Mouse (Mus musculus): ENCODE measurements around the gene Zscan22. TPM values are rescaled to one million over a fixed set of nuclear protein-coding genes. Genes with fewer than 3 reads are reported as not detected.
"Not testable (repeated sequence)": the region's sequence is repeated elsewhere in the genome, so short reads cannot be mapped to it uniquely, and the experiment has no call there.

Gene Zscan22
- total RNA-seq, 2 experiments from 2014 or later: 12.2 to 13.4 TPM

DNA sequence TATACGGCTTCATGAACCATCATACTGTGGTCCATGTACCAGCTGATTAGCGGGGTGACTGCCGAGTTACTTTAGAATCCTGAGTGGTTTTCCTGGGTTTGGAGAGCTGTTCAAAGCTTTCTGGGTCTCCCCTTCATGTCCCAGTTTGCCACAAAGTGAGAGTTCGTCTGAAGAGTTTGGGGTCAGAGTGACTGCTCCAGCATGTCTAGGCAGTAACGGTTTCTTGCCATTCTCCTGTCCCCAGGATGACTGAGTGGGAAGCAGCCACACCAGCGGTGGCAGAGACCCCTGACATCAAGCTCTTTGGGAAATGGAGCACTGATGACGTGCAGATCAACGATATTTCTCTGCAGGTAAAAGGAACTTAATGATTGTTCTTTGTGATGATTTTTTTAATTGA lies 25.1 kb downstream of the Zscan22 start:
- intact Hi-C loops (cut with DNase I): no loop called here
- no peak for DNase-seq (ENCODE audit: low spot score in 2 of 2)

GRCm38 (mm10) chr7:12926316-12926715 lies 28.7 kb downstream of the Zscan22 start:
- intact Hi-C loops (cut with DNase I): no loop called here
- no peak for DNase-seq (ENCODE audit: low spot score in 2 of 2)

GRCm38 (mm10) chr7:12927191-12927680 lies 29.6 kb downstream of the Zscan22 start, which contains the start of gene Rnf225:
Rnf225 (plus strand) TSS chr7:12927416.
- no peak for DNase-seq (ENCODE audit: low spot score in 2 of 2)
- intact Hi-C loops (cut with DNase I): no loop called here

DNA sequence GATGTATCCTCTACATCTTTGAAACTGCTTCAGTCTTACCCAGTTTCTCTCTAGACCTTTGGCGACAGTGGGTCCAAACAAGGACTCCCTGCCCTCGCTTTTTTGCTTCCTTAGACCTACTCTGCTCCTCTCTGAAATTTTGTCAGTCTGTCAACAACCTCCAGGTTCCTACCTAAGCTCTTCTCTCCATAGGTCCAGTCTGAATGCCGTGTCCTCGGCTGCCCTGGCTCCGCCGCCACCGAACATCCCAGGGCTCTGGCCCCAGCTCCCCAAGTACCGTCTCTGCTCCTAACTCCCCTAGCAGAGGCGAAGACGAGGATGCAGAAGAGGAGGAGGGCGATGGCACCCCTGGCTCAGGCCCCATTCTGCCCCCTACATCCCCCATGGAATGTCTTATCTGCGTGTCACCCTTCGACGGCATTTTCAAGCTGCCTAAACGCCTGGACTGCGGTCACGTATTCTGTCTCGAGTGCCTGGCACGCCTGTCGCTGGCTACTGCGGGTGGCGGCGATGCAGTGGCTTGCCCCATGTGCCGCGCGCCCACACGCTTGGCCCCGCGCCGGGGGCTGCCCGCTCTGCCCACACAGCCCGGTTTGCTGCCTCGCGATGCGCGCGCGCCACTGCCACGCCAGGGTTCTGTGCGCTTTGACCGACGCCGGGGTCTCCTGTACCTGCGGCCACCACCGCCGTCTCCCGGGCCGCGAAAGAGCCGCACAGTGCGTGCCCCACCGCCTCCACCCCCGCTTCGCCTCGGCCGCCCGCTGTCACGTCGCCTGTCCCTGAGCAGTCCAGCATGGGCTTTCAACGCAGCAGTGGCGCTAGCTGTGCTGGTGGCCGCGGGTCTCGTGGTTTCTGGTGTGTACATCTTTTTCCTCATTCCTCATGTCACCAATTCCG lies 30.3 kb downstream of the Zscan22 start:
- intact Hi-C loops (cut with DNase I): no loop called here
- DNase-seq (ENCODE audit: low spot score in 2 of 2): peak; percentile 45 to 65

DNA sequence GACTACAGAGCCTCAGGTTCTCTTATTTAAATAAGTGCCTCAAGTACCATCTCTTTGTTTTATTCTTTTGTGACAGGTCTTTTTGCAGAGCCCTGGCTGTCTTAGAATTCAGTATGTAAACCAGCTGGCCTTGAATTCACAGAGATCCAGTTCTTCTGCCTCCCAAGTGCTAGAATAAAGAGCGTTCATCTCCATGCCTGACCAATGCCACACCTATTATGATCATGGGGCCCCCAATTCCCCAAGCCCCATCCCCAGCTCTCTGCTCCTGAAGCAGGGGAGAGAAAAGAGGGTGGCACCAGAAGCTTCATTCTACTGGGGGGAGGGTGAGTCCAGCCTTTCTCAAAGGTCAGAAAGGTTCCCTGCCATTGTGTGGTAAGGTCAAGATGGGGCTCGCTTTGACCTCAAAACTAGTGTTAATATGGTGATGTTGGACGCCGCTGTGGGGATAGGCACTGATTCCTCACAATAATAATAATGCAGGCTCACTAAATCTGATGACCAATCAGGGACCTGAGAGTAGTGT lies 36.1 kb downstream of the Zscan22 start:
- DNase-seq (ENCODE audit: low spot score in 2 of 2): no peak
- intact Hi-C loops (cut with DNase I): no loop called here

DNA sequence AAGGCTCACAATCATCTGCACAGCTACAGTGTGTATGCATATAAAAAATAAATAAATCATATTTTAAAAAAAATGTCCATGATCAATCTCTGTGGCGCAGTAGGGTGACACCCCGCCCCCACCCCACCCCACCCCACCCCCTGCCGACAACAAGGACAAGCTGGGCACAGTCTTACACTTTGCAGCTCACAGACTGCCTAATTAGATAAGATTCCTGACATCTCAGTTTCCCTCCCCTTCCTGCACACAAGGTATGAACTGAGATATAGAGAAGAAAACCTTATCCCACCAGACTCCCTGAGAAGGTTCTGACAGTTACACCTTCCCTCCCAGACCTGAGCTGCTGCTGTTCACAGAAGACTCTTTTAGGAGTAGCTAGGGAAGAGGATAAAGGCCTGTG lies 37.2 kb downstream of the Zscan22 start:
- intact Hi-C loops (cut with DNase I): no loop called here
- DNase-seq (ENCODE audit: low spot score in 2 of 2): no peak

DNA sequence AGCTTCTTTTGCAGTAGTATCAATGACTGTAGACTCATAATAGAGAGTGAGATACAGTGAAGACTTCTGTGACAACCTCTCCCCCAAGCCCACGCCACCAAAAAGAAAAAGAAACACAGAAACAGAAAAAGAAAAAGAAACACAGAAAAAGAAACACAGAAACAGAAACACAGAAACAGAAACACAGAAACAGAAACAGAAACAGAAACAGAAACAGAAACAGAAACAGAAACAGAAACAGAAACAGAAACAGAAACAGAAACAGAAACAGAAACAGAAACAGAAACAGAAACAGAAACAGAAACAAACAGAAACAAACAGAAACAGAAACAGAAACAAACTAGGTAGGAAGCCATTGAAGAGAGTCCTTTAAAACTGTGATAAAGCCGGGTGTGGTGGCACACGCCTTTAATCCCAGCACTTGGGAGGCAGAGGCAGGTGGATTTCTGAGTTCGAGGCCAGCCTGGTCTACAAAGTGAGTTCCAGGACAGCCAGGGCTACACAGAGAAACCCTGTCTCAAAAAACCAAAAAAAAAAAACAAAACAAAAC lies 39.7 kb downstream of the Zscan22 start:
- DNase-seq (ENCODE audit: low spot score in 2 of 2); intact Hi-C loops (cut with DNase I): not testable (repeated sequence)

DNA sequence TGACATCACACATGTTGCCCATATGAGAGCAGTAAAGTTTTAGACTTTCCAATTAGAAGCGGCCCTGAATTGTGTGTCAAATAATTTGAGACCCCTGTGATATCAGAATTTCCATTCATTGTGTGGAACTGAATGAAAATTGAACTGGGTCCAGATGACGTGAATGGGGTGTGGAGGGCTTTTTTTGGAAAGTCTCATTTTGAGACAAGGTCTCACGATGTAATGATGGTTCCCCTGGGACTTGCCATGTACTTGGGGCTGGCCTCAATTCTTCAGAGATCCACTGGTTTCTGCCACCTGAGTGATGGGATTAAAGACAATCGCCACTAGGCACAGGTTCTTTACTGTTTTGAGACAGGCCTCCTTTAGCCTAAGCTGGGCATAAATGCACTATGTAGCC lies 43.0 kb downstream of the Zscan22 start:
- no peak for DNase-seq (ENCODE audit: low spot score in 2 of 2)
- intact Hi-C loops (cut with DNase I): no loop called here

- intact Hi-C loops (cut with DNase I): no loop called here
- DNase-seq (ENCODE audit: low spot score in 2 of 2): no peak
These were observed 45.9 kb downstream of the Zscan22 start for GRCm38 (mm10) chr7:12943488-12943887.

GRCm38 (mm10) chr7:12949032-12949871 lies 51.6 kb downstream of the Zscan22 start:
- intact Hi-C loops (cut with DNase I): no loop called here
- peak; percentile 97 to 98 for DNase-seq (ENCODE audit: low spot score in 2 of 2)

- intact Hi-C loops (cut with DNase I): no loop called here
- DNase-seq (ENCODE audit: low spot score in 2 of 2): no peak
These were observed 52.2 kb downstream of the Zscan22 start for GRCm38 (mm10) chr7:12949872-12950229.

GRCm38 (mm10) chr7:12954896-12955295 lies 57.3 kb downstream of the Zscan22 start:
- intact Hi-C loops (cut with DNase I): no loop called here
- DNase-seq (ENCODE audit: low spot score in 2 of 2): no peak

GRCm38 (mm10) chr7:12957511-12957910 lies 59.9 kb downstream of the Zscan22 start:
- no peak for DNase-seq (ENCODE audit: low spot score in 2 of 2)
- intact Hi-C loops (cut with DNase I): no loop called here

Other genes starting within 250 kb of the Zscan22 start
- gene Vmn2r55, start 212.8 kb upstream of the Zscan22 start, total RNA-seq (2021): not detected
- gene Vmn2r56, start 162.8 kb upstream of the Zscan22 start, total RNA-seq (2021): not detected
- gene Zscan18, start 94.2 kb upstream of the Zscan22 start, total RNA-seq (2021): 10 to 100 TPM; 14.7 to 17.6 TPM
- 10 to 100 TPM; 19.4 to 20.1 TPM for gene Zfp329, start 79.0 kb upstream of the Zscan22 start, total RNA-seq (2021)
- gene Zfp110, start 63.1 kb upstream of the Zscan22 start, total RNA-seq (2021): 10 to 100 TPM; 10.5 to 11.1 TPM
- gene Zfp128, start 16.6 kb upstream of the Zscan22 start, total RNA-seq (2021): 1 to 10 TPM; 7.1 to 7.4 TPM
- 100 to 1,000 TPM; 363 to 401 TPM for gene Rps5, start 24.5 kb downstream of the Zscan22 start, total RNA-seq (2021)
- 1 to 10 TPM; 1.1 to 1.4 TPM for gene Rnf225, start 29.6 kb downstream of the Zscan22 start, total RNA-seq (2021)
- gene Zfp324, start 68.0 kb downstream of the Zscan22 start, total RNA-seq (2021): 10 to 100 TPM; 13.4 to 13.6 TPM
- 1 to 10 TPM; 7.1 to 8.5 TPM for gene Zfp446, start 80.0 kb downstream of the Zscan22 start, total RNA-seq (2021)
- gene Slc27a5, start 100.4 kb downstream of the Zscan22 start, total RNA-seq (2021): not detected
- gene Trim28, start 101.3 kb downstream of the Zscan22 start, total RNA-seq (2021): 100 to 1,000 TPM; 218 to 223 TPM
- 10 to 100 TPM; 33.3 to 35.6 TPM for gene Zbtb45, start 112.2 kb downstream of the Zscan22 start, total RNA-seq (2021)
- gene Chmp2a, start 137.0 kb downstream of the Zscan22 start, total RNA-seq (2021): 100 to 1,000 TPM; 123 to 135 TPM
- gene Ube2m, start 140.5 kb downstream of the Zscan22 start, total RNA-seq (2021): 100 to 1,000 TPM; 207 to 218 TPM
- gene Mzf1, start 156.9 kb downstream of the Zscan22 start, total RNA-seq (2021): 10 to 100 TPM; 15.5 to 16.7 TPM
- not detected for gene Vmn1r85, start 197.4 kb downstream of the Zscan22 start, total RNA-seq (2021)
- not detected for gene Vmn1r86, start 222.1 kb downstream of the Zscan22 start, total RNA-seq (2021)
- not detected for gene Vmn1r87, start 242.3 kb downstream of the Zscan22 start, total RNA-seq (2021)